Mouse (Mus musculus) mature B cell (primary cell): ENCODE results near the gene Map3k5.
"Not testable (repeated sequence)": the region's sequence is repeated elsewhere in the genome, so short reads cannot be mapped to it uniquely, and the experiment has no call there.

Experiments
- in situ Hi-C: fragments of 300-500 bp; cut with MboI; formaldehyde crosslinking; loops from 2 replicates; pipeline ENCODE4 v1.14.3; 2019

Gene Map3k5

GRCm38 (mm10) chr10:19964105-19964504 is 29.8 kb downstream of the Map3k5 start:
- in situ Hi-C loops, result no loop called here

GRCm38 (mm10) chr10:19966597-19966996 is 32.3 kb downstream of the Map3k5 start:
- in situ Hi-C loops, result no loop called here

DNA sequence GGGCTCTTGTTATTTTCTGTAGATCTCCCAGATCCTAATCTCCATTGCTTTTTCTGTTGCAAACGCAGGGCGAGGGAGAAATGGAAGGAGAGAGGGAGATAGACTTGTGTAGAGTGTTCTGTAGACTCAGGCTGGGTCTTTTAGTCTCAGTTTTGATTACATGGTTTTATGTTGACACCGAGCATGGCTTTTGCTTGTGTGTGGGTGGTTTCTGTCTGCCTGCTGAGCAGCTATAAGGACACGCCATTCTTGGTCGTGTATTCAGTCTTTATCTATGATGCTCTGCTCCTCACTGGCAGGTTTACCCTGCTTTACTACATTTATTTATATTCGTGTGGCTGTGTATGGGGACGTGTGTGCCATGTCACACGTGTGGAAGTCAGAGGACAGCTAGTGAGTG is 34.2 kb downstream of the Map3k5 start:
- in situ Hi-C loops, result no loop called here

DNA sequence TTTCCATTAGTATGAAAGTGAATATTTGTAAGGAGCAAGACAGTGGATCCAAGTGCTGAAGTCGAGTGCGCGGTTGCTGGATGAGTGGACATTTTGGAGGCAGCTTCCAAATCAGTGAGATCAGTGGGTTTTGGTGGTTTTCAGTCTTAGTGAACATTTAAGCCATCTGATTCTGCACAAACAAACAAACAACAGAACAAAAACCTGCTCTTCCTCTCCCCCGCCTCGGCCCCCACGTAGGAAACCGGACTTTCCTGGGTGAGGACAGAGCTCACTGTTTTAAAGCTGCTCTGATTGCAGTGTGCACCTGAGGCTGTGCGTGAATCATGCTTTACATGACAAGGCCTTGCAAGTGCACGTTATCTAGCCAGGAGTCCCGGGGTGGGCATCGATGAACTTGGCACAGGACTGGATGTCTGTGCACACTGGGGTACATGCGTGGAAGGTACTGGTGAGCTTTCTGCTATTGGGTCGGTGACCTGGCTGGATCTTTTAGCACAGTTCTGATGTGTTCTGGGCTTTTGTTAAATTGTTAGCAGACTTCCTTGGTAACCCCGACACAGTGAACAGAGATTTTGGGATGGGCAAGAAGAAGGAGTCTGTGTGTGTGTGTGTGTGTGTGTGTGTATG is 35.7 kb downstream of the Map3k5 start:
- in situ Hi-C loops, result no loop called here

GRCm38 (mm10) chr10:19971491-19971890 is 37.2 kb downstream of the Map3k5 start:
- in situ Hi-C loops, result not testable (repeated sequence)

DNA sequence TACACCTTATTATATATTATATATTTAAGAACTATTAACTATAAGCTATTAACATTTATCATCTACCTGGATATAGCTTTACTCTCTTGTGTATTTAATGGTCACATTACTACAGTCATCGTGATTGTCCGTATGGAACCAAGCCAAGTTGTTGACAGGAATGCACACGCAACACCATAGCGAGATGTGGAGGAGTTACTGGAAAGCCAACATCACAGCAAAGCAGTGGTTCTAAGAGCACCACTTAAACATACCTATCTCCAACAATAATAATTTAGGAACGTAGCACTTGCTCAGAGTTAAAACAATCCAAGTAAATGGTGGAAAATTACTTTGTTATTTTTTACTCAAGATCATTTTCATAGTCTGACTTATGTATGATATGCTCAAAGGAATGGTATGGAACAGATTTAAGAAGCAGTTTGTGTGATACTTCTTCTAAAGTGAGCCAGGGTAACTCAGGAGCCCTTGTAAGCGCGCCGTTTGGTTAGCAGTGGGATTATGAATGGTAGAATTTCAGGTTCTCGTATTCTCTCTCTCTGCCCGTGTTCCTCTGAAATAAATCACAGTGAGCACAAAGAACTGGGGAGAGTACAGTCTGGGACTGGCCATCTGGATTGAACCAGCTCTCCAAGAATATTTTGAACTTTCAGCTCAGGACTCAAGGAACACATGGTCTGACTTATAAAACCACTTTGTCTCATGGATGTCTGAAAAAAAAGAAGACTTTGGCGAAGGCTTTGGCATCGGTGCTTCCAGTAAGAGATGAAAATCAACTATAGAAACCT is 39.2 kb downstream of the Map3k5 start:
- in situ Hi-C loops, result no loop called here

GRCm38 (mm10) chr10:19977557-19977956 is 43.3 kb downstream of the Map3k5 start:
- in situ Hi-C loops, result no loop called here

DNA sequence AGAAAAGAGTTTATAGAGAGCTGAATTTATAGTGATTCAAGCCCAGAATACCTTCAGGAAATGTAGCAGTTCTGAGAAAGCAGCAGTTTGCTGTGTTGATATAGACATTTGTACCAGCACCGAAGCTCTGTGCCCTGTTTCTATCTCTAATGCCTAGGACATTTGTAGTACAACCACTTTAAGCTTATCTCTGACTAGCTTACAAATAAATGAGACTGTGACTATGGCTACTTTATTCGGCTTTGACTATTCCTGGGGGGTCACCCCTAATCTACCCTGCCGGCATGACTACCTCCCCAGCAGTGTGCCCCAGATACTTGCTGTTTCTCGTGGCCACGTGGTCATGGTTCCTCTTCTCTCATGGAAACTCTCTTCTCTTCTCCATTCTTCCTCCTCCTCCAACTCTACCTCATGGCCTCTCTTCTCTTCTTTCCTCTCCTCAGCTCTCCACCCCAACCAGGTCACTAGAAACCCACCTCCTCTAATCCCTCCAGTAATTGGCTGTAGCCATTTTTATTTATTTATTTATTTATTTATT is 44.5 kb downstream of the Map3k5 start:
- in situ Hi-C loops, result no loop called here

DNA sequence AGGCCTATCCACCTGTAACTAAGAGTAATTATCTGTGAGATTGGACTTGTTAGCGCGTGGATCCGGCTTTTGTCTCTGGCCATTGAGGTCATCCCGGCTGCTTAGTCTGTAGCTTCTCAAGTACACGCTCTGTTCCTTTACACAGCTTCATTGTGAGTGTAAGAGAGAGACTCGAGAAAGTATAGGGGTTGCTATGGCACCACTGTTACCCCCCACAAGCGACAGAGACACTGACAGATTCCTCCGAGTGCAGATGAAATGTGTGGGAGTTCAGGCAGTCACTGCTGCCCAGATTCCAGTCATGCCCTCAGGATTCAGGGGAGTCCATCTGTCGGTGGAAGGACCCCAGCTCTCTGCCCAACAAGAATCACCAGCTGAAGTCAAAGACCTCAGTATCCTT is 53.5 kb downstream of the Map3k5 start:
- in situ Hi-C loops, result no loop called here

DNA sequence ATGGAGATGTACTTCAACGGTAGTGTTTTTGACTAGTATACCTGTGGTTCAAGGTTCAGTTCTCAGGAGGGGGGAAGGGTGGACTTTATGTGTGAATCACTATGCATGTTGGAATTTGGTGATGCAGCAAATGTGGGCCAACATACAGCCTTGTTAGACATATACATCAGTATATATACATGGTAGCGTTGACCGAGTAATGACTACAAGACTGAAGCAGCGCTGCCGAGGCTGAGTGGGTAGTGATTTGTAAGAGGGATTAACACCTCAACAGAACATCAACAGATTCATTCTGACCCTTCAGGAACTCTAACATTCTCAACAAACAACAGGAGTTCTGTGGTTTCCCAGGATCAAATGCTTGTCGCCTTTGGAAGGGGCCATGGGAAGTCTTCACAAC is 55.7 kb downstream of the Map3k5 start:
- in situ Hi-C loops, result loop anchor here (10.0 kb wide), 1 partner anchor 55 kb away; the partner anchor contains the start of gene Map3k5

GRCm38 (mm10) chr10:19990638-19991037 is 56.4 kb downstream of the Map3k5 start:
- in situ Hi-C loops, result loop anchor here (10.0 kb wide), 1 partner anchor 56 kb away; the partner anchor contains the start of gene Map3k5

DNA sequence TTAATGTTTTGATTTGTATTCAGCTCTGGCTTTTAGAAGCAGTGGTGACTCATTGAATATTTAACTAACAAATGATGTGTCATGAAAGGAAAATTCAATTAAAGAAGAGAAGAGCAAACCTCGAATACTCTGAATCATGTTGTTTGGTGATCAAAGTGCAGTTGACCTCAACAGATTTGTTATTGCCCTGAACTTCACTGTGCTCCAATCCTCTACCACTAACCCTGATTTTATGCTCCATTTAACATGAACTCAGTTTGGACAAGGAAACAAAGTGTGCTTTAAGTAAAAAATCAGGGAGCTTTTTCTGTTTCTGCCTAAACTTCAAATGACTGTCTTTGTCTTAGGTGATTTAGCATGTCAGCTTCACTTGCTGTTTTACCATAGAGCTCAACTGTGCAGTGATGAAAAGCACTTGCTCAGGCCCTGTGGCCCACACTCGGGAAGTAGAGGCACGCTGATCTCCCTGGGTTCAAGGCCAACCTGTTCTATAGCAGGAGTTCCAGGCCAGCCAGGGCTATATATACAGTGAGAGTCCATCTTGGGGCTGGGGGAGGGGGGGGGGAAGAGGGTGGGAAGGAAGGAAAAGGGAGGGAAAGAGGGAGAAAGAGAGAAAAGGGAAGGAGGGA is 57.1 kb downstream of the Map3k5 start:
- in situ Hi-C loops, result loop anchor here (10.0 kb wide), 1 partner anchor 57 kb away; the partner anchor contains the start of gene Map3k5

DNA sequence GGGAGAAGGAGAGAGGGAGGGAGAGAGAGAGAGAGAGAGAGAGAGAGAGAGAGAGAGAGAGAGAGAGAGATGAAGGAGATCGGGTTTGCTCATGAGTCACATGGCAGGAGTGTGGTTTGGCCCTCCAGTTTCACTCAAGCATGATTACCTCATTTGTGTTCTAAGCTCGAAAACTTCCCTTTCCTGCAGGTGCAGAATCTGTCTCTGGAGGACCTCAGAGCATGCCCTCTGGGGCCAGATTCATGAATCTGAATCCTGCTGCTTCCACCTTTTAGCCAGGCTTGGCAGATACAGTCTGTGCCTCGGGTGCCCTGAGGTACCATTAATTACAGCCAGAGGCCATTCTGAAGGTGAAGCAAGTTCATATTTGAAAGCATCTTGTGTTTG is 57.6 kb downstream of the Map3k5 start:
- in situ Hi-C loops, result loop anchor here (10.0 kb wide), 1 partner anchor 57 kb away; the partner anchor contains the start of gene Map3k5

- in situ Hi-C loops, result loop anchor here (10.0 kb wide), 1 partner anchor 60 kb away; the partner anchor contains the start of gene Map3k5
These were observed 60.5 kb downstream of the Map3k5 start for GRCm38 (mm10) chr10:19994469-19995450.

GRCm38 (mm10) chr10:19996151-19996550 is 61.9 kb downstream of the Map3k5 start:
- in situ Hi-C loops, result loop anchor here (10.0 kb wide), 1 partner anchor 61 kb away; the partner anchor contains the start of gene Map3k5

DNA sequence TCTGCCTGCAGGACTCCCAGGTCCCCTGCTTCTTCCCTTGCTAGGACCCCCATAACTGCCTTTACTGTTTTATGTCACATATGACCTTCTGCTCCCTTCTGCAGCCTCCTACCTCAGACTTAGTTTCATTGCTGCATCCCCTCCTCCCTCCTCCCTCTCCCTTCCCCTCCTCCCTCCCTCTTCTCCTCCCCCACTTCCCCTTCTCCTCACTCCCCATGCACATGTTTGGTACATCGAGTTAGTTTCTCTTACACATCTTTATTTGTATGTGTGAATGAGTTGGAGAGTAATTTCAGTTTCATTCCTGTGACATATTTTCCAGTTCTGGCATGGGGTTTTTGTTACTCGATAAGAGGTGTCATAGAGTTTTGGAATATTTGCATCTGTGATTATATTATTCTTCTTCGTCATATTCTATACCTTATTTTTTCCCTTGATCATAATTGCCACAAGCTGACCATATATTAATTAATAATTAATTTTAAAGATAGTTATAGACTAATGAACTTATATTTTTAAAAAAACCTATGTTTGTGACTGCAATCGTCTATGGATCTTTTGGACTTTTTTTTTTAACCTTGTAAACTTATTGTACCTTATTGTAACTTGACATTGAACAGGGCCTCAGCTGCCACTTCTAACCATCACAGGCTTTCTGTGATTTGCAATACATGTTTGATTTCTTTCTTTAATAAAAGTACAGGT is 65.6 kb downstream of the Map3k5 start:
- in situ Hi-C loops, result loop anchor here (10.0 kb wide), 1 partner anchor 65 kb away; the partner anchor contains the start of gene Map3k5

GRCm38 (mm10) chr10:20000408-20000770 is 66.1 kb downstream of the Map3k5 start:
- in situ Hi-C loops, result no loop called here

DNA sequence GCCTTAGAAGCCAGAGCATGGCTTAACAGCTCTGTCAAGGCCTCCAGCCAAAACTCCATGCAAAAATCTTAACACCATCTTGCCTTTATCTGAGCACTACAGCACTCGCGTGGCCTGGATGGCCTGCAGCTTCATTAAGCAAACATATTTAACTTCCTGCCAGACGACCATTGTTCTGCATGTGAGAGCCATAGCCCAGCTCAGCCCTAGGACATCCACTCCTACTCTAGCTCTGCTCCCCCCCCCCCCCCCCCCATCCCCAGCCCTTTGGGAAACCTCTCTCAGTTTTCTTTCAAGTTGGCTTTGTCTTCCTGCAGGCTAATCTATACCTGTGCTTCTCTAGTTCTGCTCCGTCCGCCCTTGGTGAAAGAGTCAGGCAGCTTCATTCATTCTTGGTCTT is 67.7 kb downstream of the Map3k5 start:
- in situ Hi-C loops, result no loop called here

DNA sequence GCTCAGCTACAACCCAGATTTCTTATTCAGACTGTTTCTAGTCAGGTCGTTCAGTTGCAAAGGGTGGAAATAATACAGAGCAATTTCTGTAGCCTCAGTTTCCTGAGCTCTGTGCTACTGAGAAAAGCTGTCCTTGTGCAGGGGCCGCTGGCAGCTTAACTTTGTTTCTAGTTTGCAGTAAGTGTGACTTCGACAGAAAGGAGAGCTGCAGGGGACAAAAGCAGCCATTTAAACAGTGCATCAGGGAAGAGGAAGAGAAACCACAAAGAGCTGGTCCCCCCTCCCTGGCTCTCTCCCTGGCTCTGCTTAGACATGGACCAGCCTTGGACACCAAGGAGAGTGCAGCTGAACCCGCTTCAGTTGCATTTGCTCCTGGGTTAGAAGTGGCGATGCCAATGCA is 68.7 kb downstream of the Map3k5 start:
- in situ Hi-C loops, result no loop called here

DNA sequence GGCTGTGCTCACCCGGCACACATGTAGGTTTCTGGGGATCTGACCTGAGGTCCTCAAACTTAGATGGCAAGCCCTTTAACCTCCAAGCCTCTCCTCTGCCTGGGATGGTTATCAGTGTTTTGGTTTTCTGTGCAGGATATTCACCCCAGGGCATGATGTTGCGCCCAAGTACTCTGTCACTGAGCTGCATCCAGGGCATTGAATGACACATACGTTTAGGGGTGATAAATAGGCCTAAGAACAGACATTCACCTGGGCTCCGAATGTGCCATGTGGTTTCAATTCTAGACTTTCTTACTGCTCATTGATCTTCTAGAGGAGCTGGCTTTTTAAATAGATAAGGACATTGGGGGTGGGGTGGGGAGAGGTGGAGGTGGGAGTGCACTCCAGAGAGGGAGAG is 70.5 kb downstream of the Map3k5 start:
- in situ Hi-C loops, result no loop called here
